In genomic region chr15:81845724-81846123, GRCm38 (mm10) we compare ENCODE assay signal across 9 mouse cellular contexts. TPM values are rescaled to one million over a fixed set of nuclear protein-coding genes. Genes with fewer than 3 reads are reported as not detected.
DNase-seq lines count a peak whose midpoint lies in the region; ATAC-seq and TF ChIP-seq lines count a peak whose summit lies in the region.
"Had no signal": no experiment of that assay in that cellular context is flagged by ENCODE, and none has a peak within 500 bp of the region (broad histone marks: within the 10 kb centered on the region; RNA-seq: fewer than 3 reads in every experiment).

No protein-coding gene starts in this region.

- no peak overlapping the region for H3K27ac ChIP-seq in midbrain, embryonic 11.5 days (ENCODE audit: low read depth, low read length)
- no peak overlapping the region for H3K27ac ChIP-seq in midbrain, embryonic 16.5 days (ENCODE audit: low read length)
- peak overlapping the region; percentile 51 for H3K27ac ChIP-seq in bone marrow macrophage, adult 2 months (ENCODE audit: insufficient read depth, low read depth, low read length)
- peak overlapping the region; percentile 87 for H3K27ac ChIP-seq in kidney, adult 2 months (ENCODE audit: insufficient read depth, low read depth, low read length)
- H3K27ac ChIP-seq: lung, embryonic 15.5 days had no signal

- peak; percentile 41 for DNase-seq in midbrain, embryonic 11.5 days (ENCODE audit: low spot score, missing footprints)
- peak; percentile 91 for DNase-seq in kidney, adult 2 months
- DNase-seq in monocyte, adult 2 months (ENCODE audit: low read depth in 1 of 2, low spot score in 2 of 2) = peak; percentile 64 to 75
- no peak for DNase-seq in left cerebral cortex, adult 18-20 months (ENCODE audit: low spot score in 2 of 2)
- DNase-seq in layer of hippocampus, adult 18-20 months (ENCODE audit: low spot score in 2 of 2) = no peak
- no peak for DNase-seq in spleen, adult 18-20 months

- H3K36me3 ChIP-seq in midbrain, embryonic 11.5 days (ENCODE audit: control insufficient read depth, insufficient read depth, low read length) = peaks cover 14% of the 10 kb centered on the region; the same call in 1 of the 2 replicates
- peaks cover 8% of the 10 kb centered on the region for H3K36me3 ChIP-seq in midbrain, embryonic 16.5 days (ENCODE audit: control insufficient read depth, insufficient read depth, low read length)
- peaks cover 6% of the 10 kb centered on the region for H3K36me3 ChIP-seq in kidney, adult 2 months (ENCODE audit: control insufficient read depth, insufficient read depth, low read length)

- no peak overlapping the region for H3K9ac ChIP-seq in midbrain, embryonic 11.5 days (ENCODE audit: low read length)
- H3K9ac ChIP-seq in midbrain, embryonic 16.5 days (ENCODE audit: low read depth, low read length) = no peak overlapping the region
- H3K9ac ChIP-seq: lung, embryonic 15.5 days had no signal

- no peak for ATAC-seq in midbrain, embryonic 11.5 days (ENCODE audit: low FRiP score)
- no peak for ATAC-seq in midbrain, embryonic 16.5 days

- TF ChIP-seq CTCF in bone marrow macrophage, adult 2 months (IDR thresholded peaks at IDR 0.05; ENCODE audit: low read depth, low read length) = no peak
- no peak for TF ChIP-seq CTCF in kidney, adult 2 months (conservative IDR thresholded peaks at IDR 0.05; ENCODE audit: insufficient read depth, insufficient read length, low read depth, low read length)

- 33% methylated on average over 4 of the region's 4 CpGs for WGBS in midbrain, embryonic 11.5 days
- 41% methylated on average over 4 of the region's 4 CpGs for WGBS in midbrain, embryonic 16.5 days
- 12% methylated on average over 4 of the region's 4 CpGs for WGBS in kidney, adult 2 months

- no peaks in the 10 kb centered on the region for H3K27me3 ChIP-seq in midbrain, embryonic 11.5 days (ENCODE audit: control insufficient read depth, insufficient read depth, low read length)
- H3K27me3 ChIP-seq in midbrain, embryonic 16.5 days (ENCODE audit: control insufficient read depth, insufficient read depth, low read depth, low read length) = no peaks in the 10 kb centered on the region
- H3K27me3 ChIP-seq in kidney, adult 2 months (replicated peaks; ENCODE audit: control insufficient read depth, insufficient read depth, low read length) = no peaks in the 10 kb centered on the region
- H3K27me3 ChIP-seq: lung, embryonic 15.5 days had no signal

- no peak overlapping the region for H3K4me3 ChIP-seq in midbrain, embryonic 11.5 days (ENCODE audit: low read depth, low read length)
- H3K4me3 ChIP-seq in midbrain, embryonic 16.5 days (ENCODE audit: low read depth, low read length) = no peak overlapping the region
- no peak overlapping the region for H3K4me3 ChIP-seq in bone marrow macrophage, adult 2 months (ENCODE audit: insufficient read depth, low read length)
- no peak overlapping the region for H3K4me3 ChIP-seq in kidney, adult 2 months (ENCODE audit: insufficient read depth, low read depth, low read length)
- H3K4me3 ChIP-seq: lung, embryonic 15.5 days had no signal

- H3K9me3 ChIP-seq in midbrain, embryonic 11.5 days (ENCODE audit: control insufficient read depth, low read length) = no peaks in the 10 kb centered on the region
- no peaks in the 10 kb centered on the region for H3K9me3 ChIP-seq in midbrain, embryonic 16.5 days (replicated peaks; ENCODE audit: control insufficient read depth, low read length, poor library complexity, severe bottlenecking)
- H3K9me3 ChIP-seq: lung, embryonic 15.5 days had no signal

- no peak for TF ChIP-seq POLR2A in bone marrow macrophage, adult 2 months (IDR thresholded peaks at IDR 0.05; ENCODE audit: borderline replicate concordance, low read depth, low read length)
- no peak for TF ChIP-seq POLR2A in kidney, adult 2 months (IDR thresholded peaks at IDR 0.05; ENCODE audit: low read depth, low read length)

- no peak overlapping the region for H3K4me2 ChIP-seq in midbrain, embryonic 11.5 days
- H3K4me2 ChIP-seq in midbrain, embryonic 16.5 days (ENCODE audit: low read length) = no peak overlapping the region
- H3K4me2 ChIP-seq: lung, embryonic 15.5 days had no signal

- no peaks in the 10 kb centered on the region for H3K4me1 ChIP-seq in midbrain, embryonic 11.5 days (ENCODE audit: control insufficient read depth, insufficient read depth, low read length)
- H3K4me1 ChIP-seq in midbrain, embryonic 16.5 days (ENCODE audit: control insufficient read depth, insufficient read depth, low read length) = no peaks in the 10 kb centered on the region
- H3K4me1 ChIP-seq in bone marrow macrophage, adult 2 months (ENCODE audit: control insufficient read depth, insufficient read depth, low read length) = peaks cover 29% of the 10 kb centered on the region
- H3K4me1 ChIP-seq in kidney, adult 2 months (ENCODE audit: control insufficient read depth, insufficient read depth, low read length) = peaks cover 26% of the 10 kb centered on the region
- H3K4me1 ChIP-seq: lung, embryonic 15.5 days had no signal

RNA-seq across cellular contexts. Expression of gene Tob2, which starts 12.9 kb away (rescaled TPM):
- 10.4 and 12.9 TPM in 2 replicates for polyA plus RNA-seq in midbrain, embryonic 11.5 days (2014; fragmentation: Nextera tagmentation; extraction: Ambion mirVana)
- 15.6 and 17.1 TPM in 2 replicates for polyA plus RNA-seq in midbrain, embryonic 16.5 days (2015; fragmentation: Nextera tagmentation; extraction: Ambion mirVana)
- polyA plus RNA-seq in bone marrow macrophage, adult 2 months (2012; ENCODE audit: insufficient read depth, insufficient read length, missing spikeins) = 35.4 and 35.8 TPM in 2 replicates
- 31.6 and 40.3 TPM in 2 replicates for polyA plus RNA-seq in kidney, adult 2 months (2012; rRNA removed)
- total RNA-seq in left cerebral cortex, adult 18-20 months (2021) = 10 to 100 TPM; 33.6 to 36.7 TPM
- 10 to 100 TPM; 33.8 to 45.2 TPM for total RNA-seq in layer of hippocampus, adult 18-20 months (2021)

RNA-seq across cellular contexts. Expression of gene Phf5a, which starts 26.0 kb away (rescaled TPM):
- polyA plus RNA-seq in midbrain, embryonic 11.5 days (2014; fragmentation: Nextera tagmentation; extraction: Ambion mirVana) = 179 and 197 TPM in 2 replicates
- polyA plus RNA-seq in midbrain, embryonic 16.5 days (2015; fragmentation: Nextera tagmentation; extraction: Ambion mirVana) = 107 and 117 TPM in 2 replicates
- 45.5 and 51.6 TPM in 2 replicates for polyA plus RNA-seq in bone marrow macrophage, adult 2 months (2012; ENCODE audit: insufficient read depth, insufficient read length, missing spikeins)
- polyA plus RNA-seq in kidney, adult 2 months (2012; rRNA removed) = 33.5 and 47.4 TPM in 2 replicates
- 10 to 100 TPM; 32.5 to 35.0 TPM for total RNA-seq in left cerebral cortex, adult 18-20 months (2021)
- total RNA-seq in layer of hippocampus, adult 18-20 months (2021) = 10 to 100 TPM; 34.3 to 36.2 TPM

RNA-seq across cellular contexts. Expression of gene Aco2, which starts 26.4 kb away (rescaled TPM):
- polyA plus RNA-seq in midbrain, embryonic 11.5 days (2014; fragmentation: Nextera tagmentation; extraction: Ambion mirVana) = 155 and 165 TPM in 2 replicates
- 252 and 272 TPM in 2 replicates for polyA plus RNA-seq in midbrain, embryonic 16.5 days (2015; fragmentation: Nextera tagmentation; extraction: Ambion mirVana)
- 79.8 and 97.0 TPM in 2 replicates for polyA plus RNA-seq in bone marrow macrophage, adult 2 months (2012; ENCODE audit: insufficient read depth, insufficient read length, missing spikeins)
- polyA plus RNA-seq in kidney, adult 2 months (2012; rRNA removed) = 890 and 915 TPM in 2 replicates
- 100 to 1,000 TPM; 414 to 429 TPM for total RNA-seq in left cerebral cortex, adult 18-20 months (2021)
- 100 to 1,000 TPM; 452 to 460 TPM for total RNA-seq in layer of hippocampus, adult 18-20 months (2021)

RNA-seq across cellular contexts. Expression of gene Tef, which starts 43.5 kb away (rescaled TPM):
- 11.0 and 12.9 TPM in 2 replicates for polyA plus RNA-seq in midbrain, embryonic 11.5 days (2014; fragmentation: Nextera tagmentation; extraction: Ambion mirVana)
- polyA plus RNA-seq in midbrain, embryonic 16.5 days (2015; fragmentation: Nextera tagmentation; extraction: Ambion mirVana) = 22.7 and 22.8 TPM in 2 replicates
- polyA plus RNA-seq in bone marrow macrophage, adult 2 months (2012; ENCODE audit: insufficient read depth, insufficient read length, missing spikeins) = 69.3 and 74.1 TPM in 2 replicates
- polyA plus RNA-seq in kidney, adult 2 months (2012; rRNA removed) = 121 and 131 TPM in 2 replicates
- 100 to 1,000 TPM; 226 to 245 TPM for total RNA-seq in left cerebral cortex, adult 18-20 months (2021)
- 100 to 1,000 TPM; 293 to 297 TPM for total RNA-seq in layer of hippocampus, adult 18-20 months (2021)

Comparison
In these comparisons a context has a peak if more than half of its experiments do, and no peak if none do; other contexts are left out.
1. DNase-seq: peak in midbrain, embryonic 11.5 days (single experiment), kidney, adult 2 months (single experiment) and monocyte, adult 2 months (2 of 2); none in left cerebral cortex, adult 18-20 months (0 of 2), layer of hippocampus, adult 18-20 months (0 of 2) and spleen, adult 18-20 months (0 of 2).
2. H3K27ac ChIP-seq: peak in bone marrow macrophage, adult 2 months (single experiment) and kidney, adult 2 months (single experiment); none in midbrain, embryonic 11.5 days (single experiment) and midbrain, embryonic 16.5 days (single experiment).